Mouse (Mus musculus): ENCODE data around the gene Gpn1. TPM values are rescaled to one million over a fixed set of nuclear protein-coding genes. Genes with fewer than 3 reads are reported as not detected.
"Not testable (repeated sequence)": the region's sequence is repeated elsewhere in the genome, so short reads cannot be mapped to it uniquely, and the experiment has no call there.

Gene Gpn1
- polyA plus RNA-seq (2012; rRNA removed): 10.7 and 12.8 TPM in 2 replicates

GRCm38 (mm10) chr5:31494513-31495297 lies at the start of gene Gpn1:
TSS of gene Gpn1 (plus strand) at chr5:31494741.
- DNase-seq (ENCODE audit: low read depth): peak; percentile 55

GRCm38 (mm10) chr5:31451336-31451735 lies 43.2 kb upstream of the Gpn1 start:
- DNase-seq (ENCODE audit: low read depth): no peak

DNA sequence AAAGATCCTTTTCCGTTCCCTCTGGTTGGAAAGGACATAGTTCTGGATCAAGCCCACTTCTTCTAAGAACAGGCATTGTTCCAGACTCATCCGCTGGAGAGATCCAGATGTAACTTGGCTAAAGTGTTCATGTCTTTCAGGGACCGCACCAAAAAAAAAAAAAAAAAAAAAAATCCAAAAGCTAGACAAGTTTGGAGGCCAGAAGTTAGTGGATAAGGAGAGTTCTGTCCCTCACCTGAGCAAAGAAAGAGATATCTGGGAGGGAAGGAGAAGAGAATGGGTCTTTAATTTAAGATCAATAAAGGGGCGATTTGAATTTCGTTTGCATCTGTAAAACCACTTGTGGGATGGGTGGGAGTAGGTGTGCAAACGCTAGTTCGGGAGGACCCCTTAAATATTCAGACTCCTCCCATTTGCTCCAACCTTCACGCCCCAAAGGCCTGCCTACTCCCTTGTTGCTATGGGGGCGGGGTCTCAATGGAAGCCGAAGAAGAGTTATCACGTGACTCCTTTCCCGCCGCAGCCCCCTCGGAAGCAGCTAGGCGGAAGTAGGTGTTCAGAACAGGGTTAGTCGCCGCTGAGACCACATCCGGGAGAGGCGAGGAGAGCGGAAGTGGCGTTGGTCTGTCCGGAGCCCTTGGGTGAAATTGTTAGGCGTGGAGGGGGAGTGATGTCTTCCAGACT lies 42.5 kb upstream of the Gpn1 start, which contains the start of gene Zfp512:
TSS of gene Zfp512 (plus strand) at position 554 of the 684 bp plus-strand sequence.
- DNase-seq (ENCODE audit: low read depth): peak; percentile 44

GRCm38 (mm10) chr5:31452562-31452878 lies 42.0 kb upstream of the Gpn1 start:
- DNase-seq (ENCODE audit: low read depth): no peak

- no peak for DNase-seq (ENCODE audit: low read depth)
Observed at GRCm38 (mm10) chr5:31452886-31453410, 41.6 kb upstream of the Gpn1 start.

DNA sequence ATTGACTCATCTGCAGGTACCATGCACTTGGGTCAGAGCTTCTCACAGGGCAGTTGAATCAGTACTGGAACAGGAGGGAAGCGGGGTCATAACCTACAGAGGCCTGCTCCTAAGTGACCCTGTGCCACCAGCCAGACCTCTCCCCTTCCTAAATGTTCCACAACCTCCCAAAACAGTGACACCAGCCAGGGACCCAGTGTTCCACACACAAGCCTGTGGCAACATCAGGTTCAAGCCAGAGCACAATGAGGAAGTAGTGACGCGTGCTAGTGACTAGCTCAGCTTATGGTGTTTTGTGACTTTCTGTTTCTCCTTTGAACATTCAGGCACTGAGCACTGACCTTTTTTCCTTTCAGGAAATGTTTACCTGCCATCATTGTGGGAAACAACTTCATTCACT lies 26.7 kb upstream of the Gpn1 start:
- DNase-seq (ENCODE audit: low read depth): no peak

DNA sequence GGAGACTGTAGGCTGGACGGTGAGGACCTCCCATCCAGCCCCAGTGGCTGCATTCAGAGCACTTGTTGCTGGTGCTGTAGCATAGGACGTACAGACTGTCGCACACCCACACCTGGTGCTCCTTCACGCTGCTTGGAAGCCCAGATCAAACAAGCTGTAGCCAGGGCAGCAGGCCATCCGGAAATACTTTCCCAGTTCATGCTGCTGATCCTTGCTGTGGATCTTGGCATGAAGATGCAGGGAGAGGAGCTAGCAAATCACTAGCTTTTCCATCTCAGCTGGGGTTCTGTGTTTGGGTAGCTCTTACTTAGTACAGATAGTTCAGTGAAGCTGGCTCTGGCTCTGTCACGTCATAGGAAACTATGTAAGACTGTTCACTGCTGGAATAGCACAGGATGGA lies 24.8 kb upstream of the Gpn1 start:
- no peak for DNase-seq (ENCODE audit: low read depth)

- DNase-seq (ENCODE audit: low read depth): no peak
Observed at GRCm38 (mm10) chr5:31470334-31470733, 24.2 kb upstream of the Gpn1 start.

- DNase-seq (ENCODE audit: low read depth): no peak
Observed at GRCm38 (mm10) chr5:31480536-31480935, 14.0 kb upstream of the Gpn1 start.

GRCm38 (mm10) chr5:31485440-31485839 lies 9.1 kb upstream of the Gpn1 start, which contains the start of gene 4930548H24Rik:
TSS of gene 4930548H24Rik (plus strand) at chr5:31485740.
- no peak for DNase-seq (ENCODE audit: low read depth)

DNA sequence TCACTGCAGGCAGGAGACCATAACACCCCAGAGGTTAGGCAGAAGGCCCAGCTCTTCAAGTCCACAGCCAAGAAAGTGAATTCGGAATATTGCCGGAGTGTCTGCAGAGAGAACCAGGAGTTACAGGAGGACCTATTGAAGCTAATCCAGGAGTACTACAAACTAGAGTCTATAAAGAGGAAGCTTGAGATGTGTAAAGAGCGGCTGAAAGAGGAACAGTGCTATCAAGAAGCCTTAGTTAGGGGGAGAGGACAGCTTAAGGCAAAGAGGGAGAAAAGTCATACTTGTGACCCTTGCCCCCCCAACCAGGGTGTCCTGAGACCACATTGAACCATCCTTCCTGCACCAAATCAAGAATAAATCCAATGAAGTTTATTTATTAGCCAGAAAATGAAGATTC lies 6.7 kb upstream of the Gpn1 start:
- no peak for DNase-seq (ENCODE audit: low read depth)

DNA sequence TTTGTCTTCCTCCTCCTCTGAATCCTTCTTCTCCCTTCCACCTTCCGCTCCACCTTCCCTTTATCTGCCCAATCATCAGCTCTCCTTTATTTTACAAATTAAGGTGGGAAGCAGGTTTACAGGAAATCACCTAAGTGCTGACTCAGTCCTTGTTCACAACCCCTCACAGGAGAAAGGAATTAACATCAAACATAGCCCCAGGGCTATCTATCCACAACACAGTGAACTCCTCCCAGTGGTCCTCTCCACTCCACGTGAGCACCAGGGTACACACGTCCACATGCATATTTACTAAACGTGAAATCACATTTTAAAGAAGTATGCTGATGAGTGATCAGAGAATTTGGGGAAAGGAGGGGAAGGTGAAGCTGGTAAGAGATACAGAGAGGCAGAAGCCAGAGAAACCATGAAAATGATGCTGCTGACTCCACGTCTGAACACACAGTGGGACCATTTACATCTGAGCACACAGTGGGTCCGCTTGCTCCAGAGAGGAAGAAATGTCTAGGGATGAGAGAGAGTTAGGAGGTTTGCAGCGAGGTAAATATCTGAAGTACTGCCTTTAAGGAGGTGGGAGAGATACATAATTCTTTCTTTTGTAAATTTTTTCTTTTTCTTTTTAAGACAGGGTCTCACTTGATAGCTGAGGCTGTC lies 5.3 kb upstream of the Gpn1 start:
- DNase-seq (ENCODE audit: low read depth): no peak

GRCm38 (mm10) chr5:31492031-31492430 lies 2.5 kb upstream of the Gpn1 start:
- DNase-seq (ENCODE audit: low read depth): no peak

DNA sequence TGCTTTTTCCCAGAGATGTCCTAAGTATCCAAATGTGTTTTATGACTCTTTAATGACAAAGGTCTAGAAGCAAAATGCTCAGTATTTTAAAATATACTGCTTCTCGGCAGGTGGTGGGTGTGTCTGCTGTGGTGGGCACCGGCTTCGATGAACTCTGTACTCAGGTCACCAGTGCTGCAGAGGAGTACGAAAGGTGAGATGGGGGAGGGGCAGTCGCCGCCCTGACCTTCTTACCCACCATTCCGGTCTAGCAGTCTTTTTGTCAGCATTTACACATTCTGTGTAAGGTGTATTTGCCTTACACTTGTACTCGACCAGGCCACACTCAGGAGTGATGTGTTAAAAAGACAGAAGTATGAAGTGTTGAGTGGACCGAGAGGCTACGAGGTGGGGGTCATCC lies 10.3 kb downstream of the Gpn1 start:
- DNase-seq (ENCODE audit: low read depth): no peak

DNA sequence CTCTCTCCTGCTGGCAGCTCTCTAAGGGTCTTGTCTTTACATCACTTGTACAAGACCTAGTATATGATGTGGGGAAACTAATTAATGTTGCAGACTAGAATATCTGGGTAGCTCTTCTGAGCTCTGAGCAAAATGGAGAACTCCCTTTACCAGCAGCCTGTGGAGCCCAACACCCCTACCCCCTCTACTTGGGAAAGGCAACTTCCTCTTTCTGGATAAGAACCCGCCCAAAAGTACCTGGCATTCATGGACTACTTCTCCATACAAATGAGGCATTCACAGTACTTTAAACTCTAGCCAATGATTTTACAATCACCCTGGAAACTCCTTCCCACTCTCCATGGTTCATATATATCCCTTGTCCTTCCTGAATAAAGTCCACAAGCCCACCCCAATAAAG lies 17.9 kb downstream of the Gpn1 start:
- DNase-seq (ENCODE audit: low read depth): no peak

GRCm38 (mm10) chr5:31520556-31520955 lies 26.0 kb downstream of the Gpn1 start:
- DNase-seq (ENCODE audit: low read depth): no peak

DNA sequence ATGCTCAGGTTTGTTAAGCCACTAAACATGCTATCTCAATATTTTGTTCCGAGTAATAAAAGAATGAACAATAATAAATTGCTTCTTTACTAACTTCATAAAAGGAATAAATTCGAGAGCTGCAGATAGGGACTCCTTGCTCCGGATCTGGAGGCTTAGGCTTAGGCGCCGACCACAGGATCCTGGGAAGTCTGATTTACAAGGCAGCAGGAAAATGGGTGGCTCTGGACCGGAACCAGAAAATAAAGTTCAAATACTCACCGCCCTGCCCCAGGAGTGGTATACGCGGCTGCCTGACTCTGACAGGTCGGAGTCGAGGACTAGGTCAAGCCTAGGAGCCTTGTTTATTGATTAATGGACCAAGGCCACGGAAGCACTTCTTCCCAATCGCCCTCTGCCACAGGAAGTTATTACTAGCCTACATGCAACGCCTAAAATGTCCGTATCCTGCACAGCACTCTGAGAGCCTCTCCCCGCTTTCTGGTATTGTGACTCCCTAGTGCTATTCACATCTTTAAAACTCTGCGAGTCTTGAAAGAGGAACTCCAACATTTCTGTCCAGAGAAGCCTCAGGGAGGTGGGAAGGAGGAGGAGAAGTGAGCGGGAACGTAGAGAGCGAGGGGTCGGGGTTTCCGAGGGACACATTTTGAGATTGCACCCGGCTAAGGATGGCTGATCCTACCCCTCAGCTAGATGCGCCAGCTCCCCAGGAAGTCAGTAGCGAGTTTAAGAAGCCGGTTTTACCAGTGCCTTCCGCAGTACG lies 32.0 kb downstream of the Gpn1 start, which contains the start of gene Slc4a1ap:
TSS of gene Slc4a1ap (plus strand) at position 642 of the 763 bp plus-strand sequence.
- peak; percentile 37 for DNase-seq (ENCODE audit: low read depth)

DNA sequence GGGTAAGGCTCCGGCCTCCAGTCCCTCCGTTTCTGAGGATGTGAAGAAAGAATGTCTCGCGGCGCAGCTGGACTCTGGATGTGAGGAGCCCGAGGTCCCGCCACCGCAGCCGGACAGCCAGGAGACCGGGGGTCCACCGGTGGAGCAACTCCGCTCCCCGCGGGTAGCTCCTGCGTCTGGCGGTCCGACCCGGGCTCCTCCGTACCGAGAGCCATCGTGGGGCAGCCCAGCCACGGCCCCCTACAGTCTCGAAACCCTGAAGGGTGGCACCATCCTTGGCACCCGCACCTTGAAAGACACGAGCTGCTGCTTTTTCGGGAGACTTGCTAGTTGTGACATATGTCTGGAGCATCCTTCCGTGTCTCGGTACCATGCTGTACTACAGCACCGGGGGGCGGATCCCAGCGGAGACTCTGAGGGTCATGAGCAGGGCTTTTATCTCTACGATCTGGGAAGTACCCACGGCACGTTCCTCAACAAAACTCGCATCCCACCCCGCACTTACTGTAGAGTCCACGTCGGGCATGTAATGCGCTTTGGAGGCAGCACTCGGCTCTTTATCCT lies 32.7 kb downstream of the Gpn1 start:
- DNase-seq (ENCODE audit: low read depth): no peak

GRCm38 (mm10) chr5:31527707-31528106 lies 33.2 kb downstream of the Gpn1 start, which contains the start of gene Supt7l:
TSS of gene Supt7l (minus strand) at chr5:31527807.
- not testable (repeated sequence) for DNase-seq (ENCODE audit: low read depth)

DNA sequence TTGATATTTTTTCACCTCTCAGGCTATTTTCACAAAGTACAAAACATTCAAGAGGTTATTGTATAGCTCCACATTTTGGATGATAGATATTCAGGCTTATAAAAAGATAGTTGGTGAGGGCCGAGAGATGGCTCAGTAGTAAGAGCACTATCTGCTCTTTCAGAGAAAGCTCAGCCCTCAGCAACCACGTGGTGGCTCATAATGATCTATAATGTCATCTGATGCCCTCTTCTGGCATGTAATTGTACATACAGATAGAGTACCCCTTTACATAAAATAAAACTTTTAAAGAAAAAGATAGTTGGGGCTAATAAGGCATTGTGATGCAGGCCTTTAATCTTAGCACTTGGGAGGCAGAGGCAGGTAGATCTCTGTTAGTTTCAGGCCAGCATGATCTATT lies 34.0 kb downstream of the Gpn1 start:
- DNase-seq (ENCODE audit: low read depth): no peak

- DNase-seq (ENCODE audit: low read depth): no peak
Observed at GRCm38 (mm10) chr5:31535228-31535627, 40.7 kb downstream of the Gpn1 start.

All from gonadal fat pad, adult 2 months (tissue).